Mouse (Mus musculus): ENCODE results near the gene Ptpn5.

DNA sequence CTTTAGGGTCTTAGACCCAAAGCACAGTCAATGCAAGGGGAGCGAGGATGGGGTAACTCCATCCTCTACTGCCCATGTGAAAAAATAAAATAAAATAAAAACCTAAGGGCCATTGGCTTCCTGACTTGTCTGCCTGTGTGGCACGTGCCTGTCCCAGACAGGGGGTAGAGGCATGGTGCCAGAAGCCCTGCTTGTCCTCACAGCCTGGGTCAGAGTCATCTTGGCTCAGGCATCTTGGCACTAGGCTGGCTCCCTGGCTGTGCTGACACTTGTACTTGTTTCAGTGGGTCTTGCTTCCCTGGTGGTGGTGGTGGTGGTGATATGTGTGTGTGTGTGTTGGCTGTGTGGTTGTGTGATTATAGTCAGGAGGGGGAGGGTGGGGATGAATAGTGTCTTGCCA, 78.8 kb downstream of the Ptpn5 start:
- TF ChIP-seq CTCF (IDR thresholded peaks at IDR 0.05; ENCODE audit: low read depth, low read length) (no peak), POLR2A (IDR thresholded peaks at IDR 0.05; ENCODE audit: extremely low read depth, insufficient read depth, low read length) (no peak)
